11 mouse cellular contexts compared by ENCODE assay signal in genomic region chr17:84596015-84596441, GRCm38 (mm10). TPM values are rescaled to one million over a fixed set of nuclear protein-coding genes. Genes with fewer than 3 reads are reported as not detected.
DNase-seq lines count a peak whose midpoint lies in the region; ATAC-seq lines count a peak whose summit lies in the region.
"Had no signal": no experiment of that assay in that cellular context is flagged by ENCODE, and none has a peak within 500 bp of the region (broad histone marks: within the 10 kb centered on the region; RNA-seq: fewer than 3 reads in every experiment).

No protein-coding gene starts in this region.

- H3K4me1 ChIP-seq in forebrain, embryonic 12.5 days, result peaks cover 10% of the 10 kb centered on the region
- peaks cover 3% of the 10 kb centered on the region for H3K4me1 ChIP-seq in hindbrain, embryonic 16.5 days (ENCODE audit: control insufficient read depth, insufficient read depth, low read depth, low read length)
- no peaks in the 10 kb centered on the region for H3K4me1 ChIP-seq in neural tube, embryonic 15.5 days
- no peaks in the 10 kb centered on the region for H3K4me1 ChIP-seq in kidney, embryonic 14.5 days (ENCODE audit: control insufficient read depth, insufficient read depth, low read length)
- H3K4me1 ChIP-seq: liver, embryonic 15.5 days had no signal

- no peaks in the 10 kb centered on the region for H3K9me3 ChIP-seq in forebrain, embryonic 12.5 days
- H3K9me3 ChIP-seq in hindbrain, embryonic 16.5 days (ENCODE audit: control insufficient read depth, low read length), result no peaks in the 10 kb centered on the region
- no peaks in the 10 kb centered on the region for H3K9me3 ChIP-seq in neural tube, embryonic 15.5 days (replicated peaks)
- no peaks in the 10 kb centered on the region for H3K9me3 ChIP-seq in kidney, embryonic 14.5 days (ENCODE audit: control insufficient read depth, low read length)
- H3K9me3 ChIP-seq: heart, embryonic 13.5 days; liver, embryonic 15.5 days had no signal

- ATAC-seq in forebrain, embryonic 12.5 days (ENCODE audit: low FRiP score), result no peak
- no peak for ATAC-seq in hindbrain, embryonic 16.5 days
- ATAC-seq in neural tube, embryonic 15.5 days (ENCODE audit: low FRiP score), result peak; percentile 55; the same call in 1 of the 2 replicates
- no peak for ATAC-seq in megakaryocyte, adult 5-6 weeks (ENCODE audit: poor library complexity, severe bottlenecking)
- ATAC-seq in kidney, embryonic 14.5 days (ENCODE audit: low FRiP score, low TSS enrichment), result no peak

- DNase-seq in lung, adult 18-20 months, result peak; percentile 21 to 39
- DNase-seq in lung, postnatal 36 days, result no peak
- DNase-seq: kidney, adult 11 months had no signal

- peak overlapping the region; percentile 15 for H3K4me2 ChIP-seq in forebrain, embryonic 12.5 days
- H3K4me2 ChIP-seq in hindbrain, embryonic 16.5 days (ENCODE audit: low read length), result peak overlapping the region; percentile 45
- H3K4me2 ChIP-seq in neural tube, embryonic 15.5 days, result peak overlapping the region; percentile 21
- no peak overlapping the region for H3K4me2 ChIP-seq in kidney, embryonic 14.5 days (replicated peaks; ENCODE audit: low read depth, low read length)
- H3K4me2 ChIP-seq: heart, embryonic 13.5 days; liver, embryonic 15.5 days had no signal

- 0 out of 2 replicates have a peak overlapping the region, but pooled peaks have one; percentile 36 for H3K27ac ChIP-seq in forebrain, embryonic 12.5 days
- no peak overlapping the region for H3K27ac ChIP-seq in hindbrain, embryonic 16.5 days (ENCODE audit: low read depth, low read length)
- H3K27ac ChIP-seq in neural tube, embryonic 15.5 days (replicated peaks), result no peak overlapping the region; the same call in 1 of the 2 replicates
- H3K27ac ChIP-seq in kidney, embryonic 14.5 days (ENCODE audit: low read depth, low read length), result no peak overlapping the region
- H3K27ac ChIP-seq: heart, embryonic 13.5 days; liver, embryonic 15.5 days had no signal

- H3K36me3 ChIP-seq in forebrain, embryonic 12.5 days (replicated peaks), result peaks cover 8% of the 10 kb centered on the region
- H3K36me3 ChIP-seq in hindbrain, embryonic 16.5 days (ENCODE audit: control insufficient read depth, insufficient read depth, low read length), result no peaks in the 10 kb centered on the region
- peaks cover 4% of the 10 kb centered on the region; the same call in 1 of the 2 replicates for H3K36me3 ChIP-seq in neural tube, embryonic 15.5 days
- peaks cover 32% of the 10 kb centered on the region for H3K36me3 ChIP-seq in kidney, embryonic 14.5 days (ENCODE audit: control insufficient read depth, insufficient read depth, low read length)
- H3K36me3 ChIP-seq: liver, embryonic 15.5 days had no signal

- 55% methylated on average over 10 of the region's 10 CpGs for WGBS in forebrain, embryonic 12.5 days
- WGBS in hindbrain, embryonic 16.5 days, result 38% methylated on average over 10 of the region's 10 CpGs
- 51% methylated on average over 10 of the region's 10 CpGs for WGBS in neural tube, embryonic 15.5 days
- WGBS in kidney, embryonic 14.5 days, result 56% methylated on average over 10 of the region's 10 CpGs

- H3K27me3 ChIP-seq in forebrain, embryonic 12.5 days, result no peaks in the 10 kb centered on the region
- H3K27me3 ChIP-seq in hindbrain, embryonic 16.5 days (replicated peaks; ENCODE audit: control insufficient read depth, insufficient read depth, low read length), result no peaks in the 10 kb centered on the region
- H3K27me3 ChIP-seq in neural tube, embryonic 15.5 days (replicated peaks), result no peaks in the 10 kb centered on the region
- no peaks in the 10 kb centered on the region for H3K27me3 ChIP-seq in kidney, embryonic 14.5 days (ENCODE audit: control insufficient read depth, insufficient read depth, low read length)
- H3K27me3 ChIP-seq: heart, embryonic 13.5 days; liver, embryonic 15.5 days had no signal

- H3K4me3 ChIP-seq in forebrain, embryonic 12.5 days (replicated peaks), result no peak overlapping the region
- peak overlapping the region; percentile 15; the same call in 1 of the 2 replicates for H3K4me3 ChIP-seq in hindbrain, embryonic 16.5 days (ENCODE audit: low read length)
- no peak overlapping the region for H3K4me3 ChIP-seq in neural tube, embryonic 15.5 days (replicated peaks)
- H3K4me3 ChIP-seq in kidney, embryonic 14.5 days (ENCODE audit: low read length), result no peak overlapping the region
- H3K4me3 ChIP-seq: heart, embryonic 13.5 days; liver, embryonic 15.5 days; myocyte had no signal

- H3K9ac ChIP-seq in forebrain, embryonic 12.5 days, result no peak overlapping the region
- H3K9ac ChIP-seq in hindbrain, embryonic 16.5 days (ENCODE audit: low read depth, low read length), result 0 out of 2 replicates have a peak overlapping the region, but pooled peaks have one; percentile 29
- H3K9ac ChIP-seq in neural tube, embryonic 15.5 days (replicated peaks), result no peak overlapping the region
- no peak overlapping the region for H3K9ac ChIP-seq in kidney, embryonic 14.5 days (ENCODE audit: low read depth, low read length)
- H3K9ac ChIP-seq: heart, embryonic 13.5 days; liver, embryonic 15.5 days had no signal

RNA-seq across cellular contexts. Expression of gene Dync2li1, which starts 30.3 kb away (rescaled TPM):
- 34.2 and 34.6 TPM in 2 replicates for polyA plus RNA-seq in forebrain, embryonic 12.5 days (2016; fragmentation: Nextera tagmentation; extraction: Ambion mirVana)
- 39.0 and 40.0 TPM in 2 replicates for polyA plus RNA-seq in hindbrain, embryonic 16.5 days (2015; fragmentation: Nextera tagmentation; extraction: Ambion mirVana)
- polyA plus RNA-seq in neural tube, embryonic 15.5 days (2015; fragmentation: Nextera tagmentation; extraction: Ambion mirVana), result 30.2 and 33.1 TPM in 2 replicates
- 2.6 and 3.3 TPM in 2 replicates for total RNA-seq in megakaryocyte, adult 5-6 weeks (2015)
- 0.88 and 1.1 TPM in 2 replicates for total RNA-seq in megakaryocyte, adult 5-6 weeks (2017)
- polyA plus RNA-seq in kidney, embryonic 14.5 days (2014; fragmentation: Nextera tagmentation; extraction: Ambion mirVana), result 48.7 and 57.3 TPM in 2 replicates
